ENCODE assay signal across 23 mouse cellular contexts in genomic region chr7:88230121-88230520, GRCm38 (mm10).
"Had no signal": no experiment of that assay in that cellular context is flagged by ENCODE, and none has a peak within 500 bp of the region (broad histone marks: within the 10 kb centered on the region; RNA-seq: fewer than 3 reads in every experiment).

No protein-coding gene starts in this region.

- ATAC-seq: hindbrain, embryonic 16.5 days; inflammation-experienced regulatory T-cells, adult 6 months; intestine, embryonic 15.5 days; intestine, postnatal 0 days had no signal

- H3K27me3 ChIP-seq: heart, embryonic 13.5 days; heart, embryonic 15.5 days; hindbrain, embryonic 12.5 days; intestine, embryonic 15.5 days; limb, embryonic 12.5 days had no signal

- H3K27ac ChIP-seq: heart, adult 2 months; heart, embryonic 13.5 days; heart, embryonic 15.5 days; hindbrain, embryonic 10.5 days; hindbrain, embryonic 12.5 days; hindbrain, embryonic 14.5 days; intestine, embryonic 15.5 days; layer of hippocampus, adult 2 months; left cerebral cortex, adult 2 months; limb, embryonic 10.5 days; limb, embryonic 12.5 days had no signal

- H3K36me3 ChIP-seq: heart, embryonic 13.5 days; heart, embryonic 15.5 days; hindbrain, embryonic 10.5 days; hindbrain, embryonic 12.5 days; intestine, embryonic 15.5 days; limb, embryonic 10.5 days; limb, embryonic 12.5 days had no signal

- H3K4me3 ChIP-seq: heart, adult 2 months; heart, embryonic 13.5 days; heart, embryonic 15.5 days; hindbrain, embryonic 10.5 days; hindbrain, embryonic 12.5 days; intestine, embryonic 15.5 days; layer of hippocampus, adult 2 months; left cerebral cortex, adult 2 months; limb, embryonic 10.5 days; limb, embryonic 12.5 days had no signal

- DNase-seq: gastrocnemius, postnatal 25 days; heart, adult 2 months; heart, postnatal 14 days; heart, postnatal 36 days; kidney, adult 18-20 months; kidney, adult 8-10 months; kidney, postnatal 10 days; kidney, postnatal 25 days; kidney, postnatal 4 days; liver had no signal

- H3K4me1 ChIP-seq: heart, embryonic 13.5 days; heart, embryonic 15.5 days; hindbrain, embryonic 10.5 days; hindbrain, embryonic 12.5 days; intestine, embryonic 15.5 days; limb, embryonic 10.5 days; limb, embryonic 12.5 days had no signal
